Mouse (Mus musculus): ENCODE data around the gene Gm8374. TPM values are rescaled to one million over a fixed set of nuclear protein-coding genes. Genes with fewer than 3 reads are reported as not detected.
"Not testable (repeated sequence)": the region's sequence is repeated elsewhere in the genome, so short reads cannot be mapped to it uniquely, and the experiment has no call there.

Gm8374 gene
- not detected for total RNA-seq (2021)
- long read RNA-seq, experiment 1 = 0 reads
- long read RNA-seq, experiment 2 = 0 reads

DNA sequence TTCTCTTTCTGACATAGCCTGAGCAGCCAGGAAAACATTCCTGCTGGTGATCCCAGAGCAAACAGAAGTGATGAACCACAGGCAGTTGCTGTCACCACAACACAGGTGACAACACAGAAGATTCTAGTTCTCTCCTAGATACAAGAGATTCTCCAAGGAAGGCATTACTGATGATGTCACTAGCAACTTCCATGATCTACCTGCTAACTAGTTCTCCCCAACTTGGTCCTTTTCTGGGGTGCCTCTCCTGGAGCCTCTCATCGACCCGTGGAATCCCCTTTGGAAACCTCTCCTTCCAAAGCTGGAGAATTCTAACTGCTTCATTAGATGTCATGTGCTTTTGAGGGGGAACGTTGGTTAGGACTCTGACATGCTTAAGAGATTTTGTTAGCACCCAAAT lies at the start of gene Gm8374:
Gm8374 (minus strand) TSS at position 101 of the 400 bp plus-strand sequence.
- intact Hi-C loops (cut with DNase I) = not testable (repeated sequence)

DNA sequence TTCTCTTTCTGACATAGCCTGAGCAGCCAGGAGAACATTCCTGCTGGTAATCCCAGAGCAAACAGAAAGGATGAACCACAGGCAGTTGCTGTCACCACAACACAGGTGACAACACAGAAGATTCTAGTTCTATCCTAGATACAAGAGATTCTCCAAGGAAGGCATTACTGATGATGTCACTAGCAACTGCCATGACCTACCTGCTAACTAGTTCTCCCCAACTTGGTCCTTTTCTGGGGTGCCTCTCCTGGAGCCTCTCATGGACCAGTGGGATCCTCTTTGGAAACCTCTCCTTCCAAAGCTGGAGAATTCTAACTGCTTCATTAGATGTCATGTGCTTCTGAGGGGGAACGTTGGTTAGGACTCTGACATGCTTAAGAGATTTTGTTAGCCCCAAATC lies 32.6 kb downstream of the Gm8374 start, which contains the start of gene Gm5797:
Gm5797 (minus strand) TSS at position 101 of the 400 bp plus-strand sequence.
- DNase-seq; intact Hi-C loops (cut with DNase I): not testable (repeated sequence)

More for the DNA sequence above, at the start of gene Gm8374:
- DNase-seq = not testable (repeated sequence)

DNA sequence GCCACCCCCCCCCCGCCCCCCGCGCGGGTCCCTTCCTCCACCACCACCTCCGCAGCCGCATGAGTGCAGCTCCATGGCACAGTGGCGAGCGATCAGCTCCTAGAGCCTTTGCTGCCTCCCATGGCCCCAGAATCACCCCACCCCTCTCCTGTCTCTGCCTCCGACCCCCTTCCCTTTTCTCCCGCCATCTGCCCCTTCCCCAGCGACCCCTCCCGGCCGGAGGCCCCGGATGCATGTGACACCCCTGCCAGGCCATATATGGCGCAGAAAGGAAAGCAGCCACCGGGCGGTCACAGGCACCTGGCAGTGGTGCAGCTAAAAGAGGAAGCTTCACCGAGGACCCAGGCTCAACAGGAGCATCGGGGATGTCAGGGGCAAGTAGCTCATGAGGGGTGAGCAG lies 49.8 kb downstream of the Gm8374 start:
- DNase-seq; intact Hi-C loops (cut with DNase I): not testable (repeated sequence)

DNA sequence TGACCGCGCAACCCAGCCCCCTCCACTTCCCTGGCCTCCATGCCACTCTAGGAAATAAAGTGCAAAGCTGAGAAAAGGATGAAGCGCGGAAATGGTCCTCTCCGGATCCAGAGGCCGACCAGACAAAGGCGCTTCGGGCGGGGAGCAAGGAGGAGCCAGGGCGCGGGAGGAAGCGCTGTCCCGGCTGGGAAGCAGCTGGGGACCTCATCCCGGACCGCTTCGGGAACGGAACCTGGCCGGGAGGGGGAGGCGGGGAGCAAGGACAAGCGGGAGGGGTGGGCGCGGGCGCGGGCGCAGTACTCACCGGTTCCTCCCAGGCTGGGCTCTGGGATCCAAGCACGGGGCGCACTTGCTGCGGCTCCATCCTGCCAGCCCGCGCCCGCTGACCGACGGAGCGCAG lies 50.3 kb downstream of the Gm8374 start, which contains the start of gene Gm3739:
Gm3739 (minus strand) TSS at position 389 of the 400 bp plus-strand sequence.
- peak in 1 of 2 experiments; percentile 9 for DNase-seq
- intact Hi-C loops (cut with DNase I) = not testable (repeated sequence)

Other genes starting within 250 kb of the Gm8374 start
- not detected for gene Gm6676, start 239.7 kb downstream of the Gm8374 start, total RNA-seq (2021)
- not detected for gene Gm3512, start 190.6 kb downstream of the Gm8374 start, total RNA-seq (2021)
- gene Gm16434, start 170.6 kb downstream of the Gm8374 start, total RNA-seq (2021) = not detected
- not detected for gene Gm3727, start 100.4 kb downstream of the Gm8374 start, total RNA-seq (2021)
- gene Gm3739, start 50.1 kb downstream of the Gm8374 start, total RNA-seq (2021) = not detected
- gene Gm5797, start 32.7 kb downstream of the Gm8374 start, total RNA-seq (2021) = not detected
- not detected for gene Gm3755, start 85.8 kb upstream of the Gm8374 start, total RNA-seq (2021)
- gene Gm3752, start 118.6 kb upstream of the Gm8374 start, total RNA-seq (2021) = not detected
- under 1 TPM; 0.30 to 0.61 TPM for gene Gm3558, start 203.4 kb upstream of the Gm8374 start, total RNA-seq (2021)
- not detected for gene Gm10338, start 230.5 kb upstream of the Gm8374 start, total RNA-seq (2021)